Mouse (Mus musculus) G1E-ER4 (cell line): ENCODE data around the gene Jund. TPM values are rescaled to one million over a fixed set of nuclear protein-coding genes. Genes with fewer than 3 reads are reported as not detected.

Source experiments
- GATA1 ChIP-seq: IDR thresholded peaks from one replicate; pipeline ENCODE4 v1.8.0; 2012; ENCODE audit warnings: low read length, inconsistent platforms
- polyA plus RNA-seq: library from polyadenylated mRNA; stranded (reverse); fragments of >175 nt; gene quantifications from 2 replicates; pipeline ENCODE4 v1.2.3, GENCODE M21; 2012

The Jund gene
- polyA plus RNA-seq, 1 experiment: 232 TPM

GRCm38 (mm10) chr8:70725792-70726447 is 27.2 kb downstream of the Jund start:
- TF ChIP-seq GATA1: no peak

GRCm38 (mm10) chr8:70726721-70727120 is 28.0 kb downstream of the Jund start:
- no peak for TF ChIP-seq GATA1

- no peak for TF ChIP-seq GATA1
Observed at GRCm38 (mm10) chr8:70729808-70730475, 31.2 kb downstream of the Jund start.

- TF ChIP-seq GATA1: no peak
Observed at GRCm38 (mm10) chr8:70730956-70731355, 32.2 kb downstream of the Jund start.

GRCm38 (mm10) chr8:70737705-70738104 is 39.0 kb downstream of the Jund start:
- no peak for TF ChIP-seq GATA1

- TF ChIP-seq GATA1: no peak
Observed at GRCm38 (mm10) chr8:70738211-70738610, 39.5 kb downstream of the Jund start.

- TF ChIP-seq GATA1: no peak
Observed at GRCm38 (mm10) chr8:70741661-70742060, 42.9 kb downstream of the Jund start.

- no peak for TF ChIP-seq GATA1
Observed at GRCm38 (mm10) chr8:70742176-70742575, 43.4 kb downstream of the Jund start.

GRCm38 (mm10) chr8:70742981-70743655 is 44.4 kb downstream of the Jund start:
- no peak for TF ChIP-seq GATA1

- TF ChIP-seq GATA1: no peak
Observed at GRCm38 (mm10) chr8:70743656-70744590, 45.2 kb downstream of the Jund start.

- no peak for TF ChIP-seq GATA1
Observed at GRCm38 (mm10) chr8:70744806-70745205, 46.1 kb downstream of the Jund start.

- no peak for TF ChIP-seq GATA1
Observed at GRCm38 (mm10) chr8:70745691-70746220, 47.0 kb downstream of the Jund start.

GRCm38 (mm10) chr8:70746676-70747075 is 47.9 kb downstream of the Jund start:
- no peak for TF ChIP-seq GATA1

GRCm38 (mm10) chr8:70747211-70747890 is 48.6 kb downstream of the Jund start:
- no peak for TF ChIP-seq GATA1
